11 mouse cellular contexts compared by ENCODE assay signal in the genomic region with DNA sequence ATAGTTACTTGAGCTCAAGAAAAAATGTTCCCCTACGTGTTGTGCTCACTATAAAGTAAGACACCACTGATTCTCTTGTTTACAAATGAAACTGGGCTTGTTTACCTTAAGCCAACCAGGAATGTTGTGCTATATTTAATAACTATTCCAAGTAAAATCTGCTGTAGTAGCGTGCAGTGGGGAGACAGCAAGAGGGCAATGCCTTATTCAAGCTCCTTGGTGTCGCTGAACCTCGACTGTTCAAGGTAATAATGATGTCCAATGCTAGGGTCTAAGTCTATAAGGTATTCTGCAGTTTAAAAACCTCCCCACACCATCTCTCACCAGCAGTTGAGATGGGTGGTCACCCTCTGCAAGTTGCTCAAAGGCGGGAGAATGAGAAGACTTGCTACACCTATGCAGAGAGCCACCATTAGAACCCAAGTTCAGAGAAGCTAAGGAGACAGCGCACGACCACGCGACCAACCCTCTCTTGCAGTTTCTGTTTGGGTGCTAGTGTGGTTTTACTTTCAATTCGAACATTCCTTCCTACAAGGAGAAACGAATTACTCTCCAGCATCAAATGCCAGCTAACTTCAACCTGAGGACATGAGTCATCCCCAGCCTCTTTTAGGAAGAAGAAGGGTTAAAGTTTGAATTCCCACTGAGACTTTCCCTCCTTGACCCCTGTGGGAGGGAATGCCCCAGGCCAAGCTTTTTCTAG.
DNase-seq lines count a peak whose midpoint lies in the region; ATAC-seq and TF ChIP-seq lines count a peak whose summit lies in the region.
"Had no signal": no experiment of that assay in that cellular context is flagged by ENCODE, and none has a peak within 500 bp of the region (broad histone marks: within the 10 kb centered on the region; RNA-seq: fewer than 3 reads in every experiment).

No protein-coding gene starts in this region.

- DNase-seq in heart, adult 9 months (ENCODE audit: low spot score in 2 of 2): no peak
- DNase-seq in thymus, postnatal 25 days: peak; percentile 11
- DNase-seq in thymus, adult 18-20 months: no peak
- DNase-seq in stomach, postnatal 0 days (ENCODE audit: low spot score): no peak
- no peak for DNase-seq in ovary, postnatal 10 days (ENCODE audit: low spot score)
- DNase-seq: cerebellum, postnatal 36 days had no signal

- WGBS in heart, embryonic 14.5 days: 86% methylated on average over 11 of the region's 11 CpGs
- WGBS in stomach, postnatal 0 days: 74% methylated on average over 11 of the region's 11 CpGs
- WGBS in midbrain, embryonic 16.5 days: 88% methylated on average over 11 of the region's 11 CpGs

- H3K9me3 ChIP-seq in heart, embryonic 14.5 days (ENCODE audit: control insufficient read depth, low read length): no peaks in the 10 kb centered on the region
- H3K9me3 ChIP-seq in stomach, postnatal 0 days (ENCODE audit: control insufficient read depth, low read length): no peaks in the 10 kb centered on the region
- no peaks in the 10 kb centered on the region for H3K9me3 ChIP-seq in midbrain, embryonic 16.5 days (replicated peaks; ENCODE audit: control insufficient read depth, low read length, poor library complexity, severe bottlenecking)
- H3K9me3 ChIP-seq: midbrain, embryonic 10.5 days had no signal

- no peaks in the 10 kb centered on the region for H3K36me3 ChIP-seq in heart, embryonic 14.5 days (ENCODE audit: control insufficient read depth, insufficient read depth, low read length)
- H3K36me3 ChIP-seq in stomach, postnatal 0 days (ENCODE audit: control insufficient read depth, insufficient read depth, low read length): no peaks in the 10 kb centered on the region
- no peaks in the 10 kb centered on the region for H3K36me3 ChIP-seq in midbrain, embryonic 16.5 days (ENCODE audit: control insufficient read depth, insufficient read depth, low read length)
- H3K36me3 ChIP-seq: G1E; midbrain, embryonic 10.5 days had no signal

- no peaks in the 10 kb centered on the region for H3K27me3 ChIP-seq in heart, embryonic 14.5 days (ENCODE audit: control insufficient read depth, insufficient read depth, low read length)
- H3K27me3 ChIP-seq in stomach, postnatal 0 days (ENCODE audit: control insufficient read depth, insufficient read depth, low read length): no peaks in the 10 kb centered on the region
- H3K27me3 ChIP-seq in midbrain, embryonic 16.5 days (ENCODE audit: control insufficient read depth, insufficient read depth, low read depth, low read length): no peaks in the 10 kb centered on the region

- H3K4me1 ChIP-seq in heart, embryonic 14.5 days (ENCODE audit: control insufficient read depth in 2 of 2, insufficient read depth in 2 of 2, low read length in 2 of 2): peaks cover 17 to 33% of the 10 kb centered on the region in 2 experiments
- H3K4me1 ChIP-seq in stomach, postnatal 0 days (replicated peaks; ENCODE audit: control insufficient read depth, insufficient read depth): peaks cover 3% of the 10 kb centered on the region; the same call in 1 of the 2 replicates
- peaks cover 10% of the 10 kb centered on the region for H3K4me1 ChIP-seq in midbrain, embryonic 16.5 days (ENCODE audit: control insufficient read depth, insufficient read depth, low read length)

- TF ChIP-seq EP300 in stomach, postnatal 0 days (optimal IDR thresholded peaks at IDR 0.05): no peak

- no peak for TF ChIP-seq CTCF in stomach, postnatal 0 days (IDR thresholded peaks at IDR 0.05; ENCODE audit: low read depth)

- peak overlapping the region; percentile 46 for H3K4me2 ChIP-seq in heart, embryonic 14.5 days (ENCODE audit: low read length)
- H3K4me2 ChIP-seq in stomach, postnatal 0 days (replicated peaks; ENCODE audit: low read depth): 0 out of 2 replicates have a peak overlapping the region, but pooled peaks have one; percentile 4
- no peak overlapping the region for H3K4me2 ChIP-seq in midbrain, embryonic 16.5 days (ENCODE audit: low read length)

- peak overlapping the region; percentile 55 to 73 for H3K27ac ChIP-seq in heart, embryonic 14.5 days (replicated peaks in 1 of 2; ENCODE audit: control insufficient read depth in 1 of 2, insufficient read depth in 1 of 2, low read depth in 2 of 2, low read length in 2 of 2)
- no peak overlapping the region for H3K27ac ChIP-seq in stomach, postnatal 0 days (replicated peaks)
- no peak overlapping the region for H3K27ac ChIP-seq in midbrain, embryonic 16.5 days (ENCODE audit: low read length)
- H3K27ac ChIP-seq: midbrain, embryonic 10.5 days had no signal

- ATAC-seq in heart, embryonic 14.5 days (ENCODE audit: insufficient number of reproducible peaks, insufficient read depth, low FRiP score, low read depth): no peak
- ATAC-seq in inflammation-experienced regulatory T-cells, adult 6 months: peak; percentile 49
- no peak for ATAC-seq in stomach, postnatal 0 days (ENCODE audit: low FRiP score, low TSS enrichment)
- ATAC-seq in midbrain, embryonic 16.5 days: no peak

- no peak overlapping the region for H3K4me3 ChIP-seq in heart, embryonic 14.5 days (ENCODE audit: control insufficient read depth in 1 of 2, insufficient read depth in 1 of 2, low read depth in 1 of 2, low read length in 2 of 2)
- no peak overlapping the region for H3K4me3 ChIP-seq in stomach, postnatal 0 days (ENCODE audit: low read depth, low read length)
- H3K4me3 ChIP-seq in midbrain, embryonic 16.5 days (ENCODE audit: low read depth, low read length): no peak overlapping the region
- H3K4me3 ChIP-seq: midbrain, embryonic 10.5 days had no signal

- peak overlapping the region; percentile 47 for H3K9ac ChIP-seq in heart, embryonic 14.5 days (ENCODE audit: low read length)
- H3K9ac ChIP-seq in stomach, postnatal 0 days (ENCODE audit: low read length): no peak overlapping the region
- no peak overlapping the region for H3K9ac ChIP-seq in midbrain, embryonic 16.5 days (ENCODE audit: low read depth, low read length)

Comparison
In these comparisons a context has a peak if more than half of its experiments do, and no peak if none do; other contexts are left out.
1. H3K27ac ChIP-seq: peak in heart, embryonic 14.5 days (2 of 2); none in stomach, postnatal 0 days (single experiment) and midbrain, embryonic 16.5 days (single experiment).